Mouse (Mus musculus) spleen, adult 12 weeks (tissue): ENCODE data around the gene Rpia.
A peak's percentile ranks its signal among the peaks of the same experiment; 100 is the strongest.

ENCODE experiments used
- DNase-seq: peaks from one replicate; pipeline ENCODE4 v3.0.0; 2022; ENCODE audit warnings: low spot score

The Rpia gene

DNA sequence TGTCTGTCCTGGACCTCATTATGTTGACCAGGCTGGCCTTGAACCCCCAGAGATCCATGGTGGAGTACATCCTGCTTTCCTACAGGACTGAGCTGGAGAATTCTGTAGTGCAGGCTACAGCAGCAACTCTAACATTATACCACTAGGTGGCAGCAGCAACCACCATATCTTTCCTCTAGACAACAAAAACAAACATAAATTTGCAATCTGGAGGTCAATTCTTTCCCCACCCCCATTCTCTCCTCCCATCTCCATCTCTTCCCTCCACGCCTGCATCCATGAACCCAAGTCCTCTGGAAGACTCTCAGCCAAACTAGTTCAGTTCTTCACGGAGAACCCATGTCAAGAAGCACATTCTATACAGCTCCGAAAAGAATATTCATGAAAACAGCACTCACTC lies 12.6 kb upstream of the Rpia start:
- DNase-seq: peak; percentile 44

DNA sequence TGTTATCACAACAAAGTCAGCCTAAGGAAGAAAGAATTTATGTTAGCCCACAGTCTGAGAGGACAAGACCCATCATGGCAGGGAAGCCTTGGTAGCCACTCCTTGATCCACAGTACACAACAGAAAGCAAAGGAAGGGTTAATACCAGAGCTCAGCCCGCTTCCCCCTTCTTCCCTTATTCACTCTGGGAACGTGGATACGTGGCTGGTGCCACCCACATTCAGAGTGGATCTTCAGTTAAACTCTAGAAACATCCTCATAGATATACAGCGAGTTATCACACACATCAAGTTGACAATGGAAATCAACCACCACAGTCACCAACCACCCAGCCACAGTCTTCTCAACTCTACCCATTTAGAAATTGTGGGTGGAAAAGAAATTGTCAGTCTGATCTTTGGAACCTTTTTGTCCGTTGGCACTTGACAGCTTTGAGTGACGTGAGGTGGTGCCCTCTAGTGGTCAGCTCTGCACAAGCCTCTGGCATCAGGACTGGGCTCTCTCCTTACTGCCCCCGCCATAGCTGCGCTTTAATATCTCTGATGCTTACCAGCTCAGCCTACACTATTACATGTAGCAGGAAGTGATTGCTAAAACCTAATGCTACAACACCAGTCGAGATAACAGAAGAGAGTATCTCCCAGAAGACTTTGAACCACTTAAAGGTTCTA lies 5.7 kb upstream of the Rpia start:
- DNase-seq: peak; percentile 73

DNA sequence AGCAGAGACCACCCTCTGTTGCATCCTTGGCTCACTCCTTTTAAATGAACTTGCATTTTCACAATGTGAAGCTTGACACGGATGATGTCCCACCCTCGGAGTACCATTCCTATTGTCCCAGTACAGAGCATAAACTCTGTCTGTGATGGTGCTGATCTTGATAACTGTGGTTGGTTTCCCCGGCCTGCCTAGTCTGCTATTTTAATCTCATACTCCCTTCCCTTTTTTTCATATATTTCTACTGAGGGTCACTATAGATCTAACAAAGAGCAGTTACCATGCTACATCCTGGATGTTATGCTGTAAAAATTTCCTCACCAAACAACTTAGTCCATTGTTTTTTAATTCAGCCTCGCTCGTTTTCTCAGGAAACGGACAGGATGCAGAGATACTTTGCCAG lies 4.9 kb upstream of the Rpia start:
- no peak for DNase-seq

DNA sequence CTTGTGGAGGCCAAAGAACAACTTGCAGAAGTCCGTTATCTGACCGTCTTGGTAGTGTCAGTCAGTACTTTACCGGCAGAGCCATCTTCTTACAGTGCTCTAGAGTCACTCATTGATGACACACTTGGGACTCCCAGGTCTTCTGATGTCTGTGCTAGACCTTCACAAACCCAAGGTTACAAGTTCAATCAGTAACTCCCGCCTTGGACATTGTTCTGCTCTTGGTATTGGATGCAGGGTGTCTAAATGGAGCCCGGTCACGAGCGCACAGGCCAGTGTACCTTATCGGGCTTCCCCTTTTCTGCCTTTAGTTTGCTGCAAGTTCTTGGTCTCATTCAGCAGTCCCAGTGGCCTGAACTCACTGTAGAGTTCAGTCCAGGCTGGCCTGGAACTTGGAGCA lies 612 bp upstream of the Rpia start:
- no peak for DNase-seq

DNA sequence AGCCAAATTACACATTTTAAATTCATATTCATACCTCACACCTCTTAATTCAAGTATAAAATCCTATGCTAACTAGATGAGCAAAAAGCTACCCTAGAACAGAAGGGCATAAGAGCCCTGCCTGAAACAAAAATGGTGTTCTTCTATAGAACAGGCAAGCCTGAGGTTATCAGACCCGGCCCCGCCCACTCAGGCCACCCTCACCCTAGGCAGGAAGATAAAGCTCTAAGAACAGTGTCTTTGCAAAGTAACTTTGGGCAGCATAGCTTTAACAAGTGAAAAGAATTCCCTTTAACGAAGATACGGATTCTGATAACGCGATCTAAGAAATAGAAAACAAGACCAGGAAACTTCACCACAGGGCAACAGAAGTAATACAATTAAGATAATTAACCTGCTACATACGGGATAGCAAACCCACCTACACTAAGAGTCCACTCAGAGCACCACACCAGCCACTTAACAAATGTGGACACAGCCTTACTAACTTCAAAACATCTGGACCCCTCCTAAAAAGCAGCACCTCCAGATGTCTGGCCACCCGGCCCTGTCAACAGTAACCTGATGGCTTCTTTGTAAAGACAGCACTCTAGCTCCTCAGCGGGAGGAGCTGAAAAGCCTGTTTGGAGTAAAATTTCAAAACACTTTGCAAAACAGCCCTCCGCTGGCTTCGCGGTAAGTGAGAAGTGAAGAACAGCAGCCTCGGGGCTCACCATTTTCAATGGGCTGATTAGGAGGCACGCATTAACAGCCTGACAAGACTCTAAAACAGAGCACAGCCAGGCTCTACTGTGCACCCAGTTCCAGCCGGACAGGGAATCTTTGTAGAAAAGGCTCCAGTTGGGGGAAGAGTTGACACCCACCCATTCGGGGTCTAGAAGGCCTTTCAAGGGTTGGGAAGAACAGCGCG lies 925 bp downstream of the Rpia start:
- peak; percentile 49 for DNase-seq

DNA sequence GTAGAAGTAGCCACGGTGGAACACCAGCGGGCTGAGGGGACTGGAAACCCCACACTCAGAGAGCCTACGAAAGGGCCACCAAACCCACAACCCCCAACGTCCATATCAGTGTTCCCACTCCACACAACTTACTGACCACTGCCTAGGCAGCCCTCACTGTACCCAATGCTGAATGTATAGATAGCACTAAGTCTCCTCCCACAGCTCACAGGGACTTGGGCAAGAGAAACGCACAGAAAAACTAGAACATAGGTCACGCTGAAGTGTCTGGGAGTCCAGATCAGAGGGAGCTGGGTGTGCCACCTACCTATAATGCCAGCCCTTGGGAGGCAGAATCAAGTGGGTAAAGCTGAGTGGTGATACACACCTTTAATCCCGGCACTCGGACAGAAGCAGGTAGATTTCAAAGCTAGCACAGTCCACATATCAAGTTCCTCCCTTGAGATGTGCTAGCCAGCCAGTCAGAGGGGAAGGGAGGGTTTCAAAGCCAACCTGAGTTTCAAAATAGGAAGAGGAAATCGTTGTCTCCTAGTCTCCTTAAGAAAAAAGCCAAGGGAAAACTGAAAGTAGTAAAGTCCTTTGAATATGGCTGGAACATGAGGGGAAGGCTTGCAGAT lies 1.9 kb downstream of the Rpia start:
- no peak for DNase-seq

DNA sequence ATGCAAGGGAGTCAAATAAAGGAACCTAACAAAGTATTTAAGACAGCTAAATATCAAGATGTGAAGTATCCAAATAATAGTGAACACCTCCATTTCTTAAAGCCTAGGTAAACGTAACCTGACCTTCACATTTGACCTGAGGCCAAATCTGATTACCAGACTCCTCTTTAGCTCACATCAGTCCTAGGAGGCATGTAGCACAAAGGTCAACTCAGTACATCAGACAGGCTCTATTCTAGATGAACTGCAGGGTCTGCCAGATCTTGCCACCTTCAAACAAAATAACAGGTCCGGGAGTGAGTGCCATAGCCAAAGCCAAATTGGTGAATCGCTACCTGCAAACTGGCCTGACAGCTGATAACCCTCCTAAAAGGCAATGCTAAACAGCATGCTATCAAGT lies 2.9 kb downstream of the Rpia start:
- no peak for DNase-seq

DNA sequence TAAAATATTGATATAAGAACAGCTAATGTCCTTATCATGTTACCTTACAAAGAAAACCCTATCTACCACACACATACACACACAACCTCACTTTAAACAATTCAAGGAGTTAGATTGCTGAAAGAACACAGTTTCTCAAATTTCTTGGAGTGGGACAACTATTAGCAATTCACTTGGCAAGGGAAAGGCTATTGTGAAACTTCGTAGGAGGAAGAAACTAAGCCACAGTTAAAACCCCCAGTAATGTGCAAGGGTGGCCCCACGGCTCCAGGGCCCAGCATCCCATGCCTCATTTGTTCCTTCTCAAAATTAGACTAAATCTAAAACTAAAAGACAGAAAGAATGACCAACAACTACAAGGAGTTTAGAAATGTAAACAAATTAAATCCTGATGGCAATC lies 4.5 kb downstream of the Rpia start:
- DNase-seq: no peak

DNA sequence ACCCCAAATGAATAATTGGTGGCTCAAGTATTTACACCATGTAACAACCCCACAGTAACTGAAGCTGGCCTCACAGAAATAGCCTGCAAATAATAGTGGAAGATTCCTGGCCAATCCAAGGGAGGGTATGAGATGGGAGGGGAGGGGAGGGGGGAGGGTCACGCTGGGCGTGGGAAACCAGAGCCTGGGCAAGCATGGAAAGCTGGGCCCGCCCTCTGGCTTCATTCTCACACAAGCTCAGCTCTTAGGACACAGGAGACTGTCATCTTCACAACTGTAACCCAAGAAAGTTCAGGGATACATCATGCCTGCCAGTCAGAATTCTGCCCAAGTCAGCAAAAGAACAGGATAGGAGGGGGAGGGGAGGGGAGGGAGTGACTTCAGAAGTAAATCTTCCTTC lies 6.2 kb downstream of the Rpia start:
- DNase-seq: no peak

DNA sequence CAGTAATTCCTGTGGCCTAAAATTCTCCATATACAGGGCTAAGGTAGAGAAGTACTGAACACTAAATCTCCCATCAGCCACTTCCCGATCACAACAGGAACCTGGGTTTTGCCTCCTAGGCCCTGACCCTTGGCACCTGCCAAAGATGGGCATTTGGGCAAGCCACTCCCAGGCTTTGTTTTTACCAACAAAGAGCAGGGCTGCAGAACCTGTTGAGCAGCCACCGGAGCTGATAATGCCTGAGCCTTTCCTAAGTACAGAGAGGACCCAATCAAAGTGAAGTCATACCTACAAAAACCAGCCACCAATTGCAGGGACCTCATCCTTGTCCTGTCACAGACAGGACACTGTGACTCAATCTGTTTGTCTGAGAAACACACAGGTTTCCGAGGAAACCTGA lies 7.2 kb downstream of the Rpia start:
- DNase-seq: no peak

DNA sequence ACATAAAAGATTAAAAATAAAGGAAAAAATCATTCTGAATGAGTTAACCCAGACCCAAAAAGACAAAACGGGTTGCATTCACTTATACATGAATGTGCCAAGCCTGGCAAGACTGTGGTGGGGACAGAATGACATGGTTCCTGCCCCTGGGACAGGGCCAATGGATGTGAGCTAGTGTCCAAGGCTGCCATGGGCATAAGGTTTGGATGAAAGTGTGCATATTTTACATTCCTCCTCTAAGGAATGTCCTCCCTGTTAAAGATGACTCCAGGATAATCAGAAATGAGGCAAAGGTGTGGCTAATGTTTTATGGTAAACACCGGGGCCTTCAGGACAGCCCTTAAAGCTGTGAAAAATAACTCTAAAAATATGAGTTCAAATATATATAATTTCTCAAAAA lies 10.7 kb downstream of the Rpia start:
- no peak for DNase-seq

DNA sequence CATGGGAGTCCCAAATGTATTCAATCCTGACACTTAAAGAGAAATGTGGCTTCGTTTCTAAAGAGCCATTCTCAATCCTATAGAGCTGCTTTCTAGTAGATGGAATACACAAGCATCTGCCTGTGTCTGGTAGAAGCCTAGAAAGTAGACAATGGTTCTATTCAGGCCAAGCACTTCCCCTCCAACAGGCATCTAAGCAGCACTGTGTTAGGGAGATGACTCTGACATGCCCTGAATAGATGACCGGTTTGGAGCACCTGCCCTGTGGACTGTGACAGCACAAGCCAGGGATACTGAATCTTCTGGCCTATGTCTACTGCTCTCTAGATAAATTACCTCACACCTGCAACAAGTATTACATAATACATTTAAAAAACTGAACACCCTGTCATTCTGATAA lies 17.7 kb downstream of the Rpia start:
- DNase-seq: no peak

DNA sequence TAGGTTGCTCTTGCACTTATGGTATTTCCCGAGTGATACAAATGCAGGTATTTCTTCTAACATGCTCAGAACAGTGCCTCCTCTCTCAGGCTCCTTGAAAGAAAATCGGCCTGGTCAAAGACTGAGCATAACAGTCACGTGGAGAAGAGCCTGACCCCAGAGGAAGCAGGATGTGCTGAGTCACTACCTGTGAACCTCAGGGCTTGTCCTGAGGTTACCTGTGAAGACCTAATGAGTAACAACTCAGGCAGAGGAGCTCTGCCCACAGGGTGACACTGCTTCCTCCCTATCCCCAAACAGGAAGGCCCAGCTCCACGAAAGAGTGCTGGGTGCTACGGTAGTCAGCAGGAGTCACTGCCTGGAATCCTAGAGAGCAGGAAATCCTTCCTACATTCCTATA lies 18.3 kb downstream of the Rpia start:
- no peak for DNase-seq

DNA sequence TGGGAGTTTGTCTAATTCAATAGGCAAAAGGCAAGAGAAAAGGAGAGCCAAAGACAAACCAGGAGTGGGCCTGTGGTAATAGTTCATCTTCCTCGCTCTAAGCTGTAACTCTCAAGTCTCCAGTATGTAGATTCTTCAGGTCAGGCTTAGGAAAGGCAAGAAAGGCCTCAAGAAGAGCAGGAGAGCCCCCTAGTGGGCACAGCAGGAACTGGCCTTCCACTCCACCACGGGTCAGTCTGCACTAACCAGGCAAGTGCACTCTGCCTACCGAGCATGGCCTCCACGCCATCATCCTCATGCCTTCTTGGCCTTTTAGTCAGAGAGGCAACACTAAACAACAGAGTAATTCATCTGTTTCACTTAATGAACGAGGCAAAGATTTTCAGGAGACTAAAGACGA lies 23.3 kb downstream of the Rpia start:
- peak; percentile 66 for DNase-seq

DNA sequence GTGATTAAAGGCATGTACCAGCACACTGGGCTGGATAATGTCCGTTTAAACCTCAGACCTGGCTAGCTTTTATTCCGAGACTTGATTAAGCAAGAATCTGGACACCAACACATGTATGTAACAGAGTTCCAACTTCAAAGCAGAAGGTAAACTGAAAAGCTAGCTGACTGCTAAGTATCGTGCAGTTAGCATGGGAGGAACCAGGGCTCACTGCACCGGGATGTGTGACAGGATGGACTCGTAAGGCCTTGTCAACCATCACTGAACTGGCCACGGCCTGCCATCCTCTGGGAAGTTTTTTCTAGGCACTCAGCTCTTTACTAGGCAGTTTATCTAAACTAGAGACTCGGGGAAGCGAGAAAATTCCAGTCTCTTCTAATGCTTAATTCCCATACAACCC lies 27.0 kb downstream of the Rpia start:
- DNase-seq: no peak

DNA sequence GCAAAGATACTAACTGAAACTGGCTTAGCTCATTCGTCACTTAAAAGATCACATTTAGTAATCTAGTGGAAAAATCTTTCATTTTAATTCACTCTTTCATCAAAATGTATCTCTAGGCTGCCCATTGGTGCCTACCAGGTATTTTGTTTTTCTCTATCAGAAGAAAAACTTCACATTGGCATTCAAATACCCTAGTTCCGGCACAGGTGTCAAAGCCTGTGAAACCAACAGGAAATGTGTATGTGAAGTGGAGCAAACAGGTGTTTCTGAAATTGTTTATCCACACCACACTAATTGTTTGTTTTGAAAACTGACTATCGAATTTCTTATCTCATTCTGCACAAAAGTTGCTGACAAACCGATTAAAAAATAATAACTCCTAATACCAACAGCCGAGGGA lies 27.5 kb downstream of the Rpia start:
- no peak for DNase-seq

DNA sequence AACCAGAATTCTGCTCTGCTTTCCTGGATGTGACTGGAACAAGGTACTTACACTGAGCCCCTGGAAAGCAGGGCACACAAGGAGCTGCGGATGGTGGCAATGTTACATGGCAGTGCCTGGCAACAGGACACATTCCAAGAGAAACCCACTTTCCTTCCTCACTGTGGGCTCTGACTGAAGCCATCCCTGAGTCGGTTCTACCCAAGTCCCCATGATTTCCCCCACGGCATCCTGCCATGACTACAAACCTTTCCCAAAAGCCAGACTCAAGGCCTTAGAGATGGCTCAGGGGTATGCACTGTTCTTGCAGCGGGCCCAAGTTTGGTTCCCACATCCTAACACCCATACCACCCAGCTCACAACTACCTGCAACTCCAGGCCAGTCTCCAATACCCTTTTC lies 28.2 kb downstream of the Rpia start:
- DNase-seq: no peak

DNA sequence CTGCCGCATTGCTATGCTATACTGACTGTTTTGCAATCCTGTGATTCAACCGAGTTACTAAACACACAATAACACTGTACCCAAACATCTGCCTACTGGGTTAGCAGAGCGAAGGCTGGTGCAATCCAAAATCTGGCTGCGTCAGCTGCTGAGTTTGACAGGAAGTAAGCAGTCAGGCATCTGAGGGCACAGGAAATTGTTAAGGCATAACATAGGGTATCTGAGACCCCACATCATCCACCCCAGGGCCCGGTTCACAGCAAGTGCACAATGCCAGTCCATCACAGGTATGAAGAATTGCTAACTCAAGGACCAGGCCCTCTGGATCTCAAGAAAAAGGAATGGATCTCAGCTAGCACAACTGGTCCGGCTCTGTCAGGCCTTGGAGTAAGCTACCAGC lies 29.4 kb downstream of the Rpia start:
- DNase-seq: no peak

DNA sequence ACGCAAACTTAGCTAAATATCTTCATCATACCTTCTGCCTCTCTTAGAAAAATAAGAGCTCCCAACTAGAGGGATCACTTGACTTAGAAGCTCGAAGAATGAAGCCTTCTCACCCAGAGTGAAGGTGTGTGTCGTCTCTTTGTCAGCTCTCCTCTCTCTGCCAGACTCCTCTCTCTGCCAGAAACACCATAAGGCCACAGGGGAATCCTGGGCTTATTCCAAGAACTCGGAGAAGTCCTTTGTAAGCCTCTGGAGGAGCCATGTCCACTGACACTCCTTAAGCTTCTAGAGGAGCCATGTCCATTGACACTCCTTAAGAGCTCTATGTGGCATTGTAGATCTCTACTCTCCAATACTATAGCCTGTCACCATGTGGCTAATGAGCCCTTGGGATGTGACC lies 31.1 kb downstream of the Rpia start:
- DNase-seq: no peak

DNA sequence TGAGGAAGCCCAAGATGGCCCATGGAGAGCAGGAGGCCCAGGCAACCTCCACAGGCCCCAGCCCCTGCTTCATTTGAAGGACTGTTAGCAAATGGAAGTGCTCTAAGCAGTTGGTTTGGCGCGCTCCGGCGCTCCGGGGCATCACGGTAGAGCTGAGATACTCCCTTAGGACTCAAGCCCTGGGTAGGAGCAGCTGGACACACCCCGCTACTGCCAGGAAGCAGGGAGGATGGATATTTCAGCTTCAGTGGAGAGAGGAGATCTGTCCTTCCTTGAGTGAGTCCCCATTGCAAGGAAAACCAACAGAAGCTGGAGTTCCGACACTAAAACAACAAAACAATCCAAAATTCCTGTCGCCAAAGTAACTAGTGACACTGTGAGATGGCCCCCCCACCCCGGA lies 37.2 kb downstream of the Rpia start:
- DNase-seq: no peak

DNA sequence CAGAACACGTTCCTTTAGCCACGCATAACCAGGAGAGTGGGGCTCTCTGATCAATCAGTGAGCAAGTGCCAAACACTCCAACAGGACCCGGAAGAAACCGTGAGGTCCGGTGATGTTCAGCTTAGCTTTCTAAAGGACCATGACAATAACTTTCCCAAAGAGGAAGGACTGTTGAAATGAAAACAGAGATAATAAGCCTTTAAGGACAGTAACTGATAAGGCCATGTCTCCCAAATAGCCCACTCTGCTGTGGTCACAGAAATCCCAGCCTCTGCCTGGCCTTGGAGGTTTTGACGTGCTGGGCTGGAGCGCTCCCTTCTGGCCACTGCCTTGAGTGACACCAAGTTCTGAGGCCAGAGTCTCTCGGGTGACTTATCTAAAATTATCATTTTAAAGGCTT lies 39.7 kb downstream of the Rpia start:
- peak; percentile 52 for DNase-seq

DNA sequence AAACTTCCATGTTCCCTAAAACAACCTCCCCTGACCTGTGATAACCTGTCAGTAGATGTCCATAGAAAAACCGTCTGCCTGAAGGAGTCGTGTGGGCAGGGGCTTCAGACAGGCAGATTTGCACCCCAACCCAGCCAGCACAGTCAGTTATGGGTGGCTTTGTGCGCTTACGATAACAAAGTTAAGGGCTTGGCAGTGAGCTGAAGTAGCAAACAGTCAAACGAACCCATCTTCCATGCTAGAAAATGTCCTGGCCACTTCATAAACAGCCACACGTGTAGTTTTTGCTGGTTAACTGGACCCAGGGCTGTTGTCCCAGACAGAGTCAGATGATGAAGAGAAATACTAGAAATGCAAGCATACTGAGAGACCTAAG lies 40.1 kb downstream of the Rpia start:
- no peak for DNase-seq

DNA sequence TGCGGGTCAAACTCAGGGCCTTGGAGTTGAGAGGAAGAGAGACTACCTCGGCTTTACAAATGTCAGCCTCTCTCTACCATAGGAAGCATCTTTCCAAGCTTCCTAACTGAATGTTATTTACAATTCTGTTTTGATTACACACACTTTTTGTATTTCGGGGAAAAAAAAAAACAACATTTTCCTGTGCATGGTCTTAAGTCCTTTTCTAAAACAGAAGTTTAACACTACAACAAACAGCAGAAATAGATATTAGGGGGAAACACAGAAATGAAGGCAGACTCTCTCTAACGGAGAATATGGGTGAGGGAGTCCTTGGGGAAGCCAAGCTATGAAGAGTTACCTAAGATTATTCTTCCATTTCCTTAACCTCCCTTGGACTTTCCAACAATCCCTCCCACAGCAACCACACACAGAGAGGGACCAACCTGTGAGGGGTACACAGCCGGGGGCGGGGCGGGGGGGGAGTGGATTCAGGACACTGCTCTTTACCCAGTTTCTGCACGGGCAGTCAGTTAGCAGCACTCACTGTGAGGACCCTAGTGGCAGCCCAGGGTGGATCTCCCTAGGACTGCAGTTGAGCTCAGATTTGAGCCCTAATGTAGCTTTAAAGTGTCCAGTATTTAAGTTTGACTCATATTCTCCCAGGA lies 40.7 kb downstream of the Rpia start:
- no peak for DNase-seq
